Mouse (Mus musculus): ENCODE results near the gene Pakap. TPM values are rescaled to one million over a fixed set of nuclear protein-coding genes. Genes with fewer than 3 reads are reported as not detected.

Gene Pakap
- polyA plus RNA-seq, 1 experiment from 2014 or later: 12.7 TPM

GRCm38 (mm10) chr4:57901210-57901609 is 333.2 kb downstream of the Pakap start:
- Histone ChIP-seq H3K4me3 (ENCODE audit: low read depth, low read length) (no peak overlapping the region), H3K9me3 (replicated peaks; ENCODE audit: control insufficient read depth, low read length, poor library complexity, severe bottlenecking) (no peaks in the 10 kb centered on the region), H3K4me1 (ENCODE audit: control insufficient read depth, insufficient read depth, low read length) (no peaks in the 10 kb centered on the region), H3K27me3 (ENCODE audit: control insufficient read depth, insufficient read depth, low read depth, low read length) (no peaks in the 10 kb centered on the region), H3K4me2 (ENCODE audit: low read length) (no peak overlapping the region), H3K27ac (ENCODE audit: low read length) (no peak overlapping the region), H3K36me3 (ENCODE audit: control insufficient read depth, insufficient read depth, low read length) (no peaks in the 10 kb centered on the region), H3K9ac (ENCODE audit: low read depth, low read length) (no peak overlapping the region)
- WGBS: 15% methylated on average over 4 of the region's 4 CpGs
- no peak for ATAC-seq

GRCm38 (mm10) chr4:57902619-57903018 is 334.6 kb downstream of the Pakap start:
- H3K9me3 ChIP-seq (replicated peaks; ENCODE audit: control insufficient read depth, low read length, poor library complexity, severe bottlenecking): no peaks in the 10 kb centered on the region
- H3K27me3 ChIP-seq (ENCODE audit: control insufficient read depth, insufficient read depth, low read depth, low read length): no peaks in the 10 kb centered on the region
- no peaks in the 10 kb centered on the region for H3K4me1 ChIP-seq (ENCODE audit: control insufficient read depth, insufficient read depth, low read length)
- no peak overlapping the region for H3K27ac ChIP-seq (ENCODE audit: low read length)
- 88% methylated on average over 5 of the region's 5 CpGs for WGBS
- H3K4me2 ChIP-seq (ENCODE audit: low read length): no peak overlapping the region
- H3K9ac ChIP-seq (ENCODE audit: low read depth, low read length): no peak overlapping the region
- H3K4me3 ChIP-seq (ENCODE audit: low read depth, low read length): no peak overlapping the region
- no peaks in the 10 kb centered on the region for H3K36me3 ChIP-seq (ENCODE audit: control insufficient read depth, insufficient read depth, low read length)
- no peak for ATAC-seq

- H3K27me3 ChIP-seq (ENCODE audit: control insufficient read depth, insufficient read depth, low read depth, low read length): no peaks in the 10 kb centered on the region
- 11% methylated on average over 5 of the region's 5 CpGs for WGBS
- H3K27ac ChIP-seq (ENCODE audit: low read length): no peak overlapping the region
- no peak overlapping the region for H3K4me2 ChIP-seq (ENCODE audit: low read length)
- H3K9ac ChIP-seq (ENCODE audit: low read depth, low read length): no peak overlapping the region
- peak; percentile 57 for ATAC-seq
- H3K36me3 ChIP-seq (ENCODE audit: control insufficient read depth, insufficient read depth, low read length): no peaks in the 10 kb centered on the region
- H3K9me3 ChIP-seq (replicated peaks; ENCODE audit: control insufficient read depth, low read length, poor library complexity, severe bottlenecking): no peaks in the 10 kb centered on the region
- no peak overlapping the region for H3K4me3 ChIP-seq (ENCODE audit: low read depth, low read length)
- H3K4me1 ChIP-seq (ENCODE audit: control insufficient read depth, insufficient read depth, low read length): no peaks in the 10 kb centered on the region
These were observed 336.2 kb downstream of the Pakap start for GRCm38 (mm10) chr4:57904211-57904610.

- Histone ChIP-seq H3K4me2 (ENCODE audit: low read length) (no peak overlapping the region), H3K9ac (ENCODE audit: low read depth, low read length) (no peak overlapping the region), H3K9me3 (replicated peaks; ENCODE audit: control insufficient read depth, low read length, poor library complexity, severe bottlenecking) (no peaks in the 10 kb centered on the region), H3K27me3 (ENCODE audit: control insufficient read depth, insufficient read depth, low read depth, low read length) (no peaks in the 10 kb centered on the region), H3K4me3 (ENCODE audit: low read depth, low read length) (no peak overlapping the region), H3K4me1 (ENCODE audit: control insufficient read depth, insufficient read depth, low read length) (no peaks in the 10 kb centered on the region), H3K27ac (ENCODE audit: low read length) (no peak overlapping the region), H3K36me3 (ENCODE audit: control insufficient read depth, insufficient read depth, low read length) (no peaks in the 10 kb centered on the region)
- peak; percentile 69 for ATAC-seq
- 19% methylated on average over 9 of the region's 9 CpGs for WGBS
These were observed 336.7 kb downstream of the Pakap start for GRCm38 (mm10) chr4:57904638-57905037.

GRCm38 (mm10) chr4:57906708-57907107 is 338.7 kb downstream of the Pakap start:
- H3K9me3 ChIP-seq (replicated peaks; ENCODE audit: control insufficient read depth, low read length, poor library complexity, severe bottlenecking): no peaks in the 10 kb centered on the region
- H3K4me2 ChIP-seq (ENCODE audit: low read length): no peak overlapping the region
- H3K27ac ChIP-seq (ENCODE audit: low read length): no peak overlapping the region
- no peaks in the 10 kb centered on the region for H3K36me3 ChIP-seq (ENCODE audit: control insufficient read depth, insufficient read depth, low read length)
- H3K4me3 ChIP-seq (ENCODE audit: low read depth, low read length): no peak overlapping the region
- no peaks in the 10 kb centered on the region for H3K27me3 ChIP-seq (ENCODE audit: control insufficient read depth, insufficient read depth, low read depth, low read length)
- 13% methylated on average over 2 of the region's 2 CpGs for WGBS
- ATAC-seq: no peak
- H3K9ac ChIP-seq (ENCODE audit: low read depth, low read length): no peak overlapping the region
- H3K4me1 ChIP-seq (ENCODE audit: control insufficient read depth, insufficient read depth, low read length): no peaks in the 10 kb centered on the region

- Histone ChIP-seq H3K27me3 (ENCODE audit: control insufficient read depth, insufficient read depth, low read depth, low read length) (no peaks in the 10 kb centered on the region), H3K4me1 (ENCODE audit: control insufficient read depth, insufficient read depth, low read length) (no peaks in the 10 kb centered on the region), H3K27ac (ENCODE audit: low read length) (no peak overlapping the region), H3K4me2 (ENCODE audit: low read length) (no peak overlapping the region), H3K4me3 (ENCODE audit: low read depth, low read length) (no peak overlapping the region), H3K9me3 (replicated peaks; ENCODE audit: control insufficient read depth, low read length, poor library complexity, severe bottlenecking) (no peaks in the 10 kb centered on the region), H3K36me3 (ENCODE audit: control insufficient read depth, insufficient read depth, low read length) (no peaks in the 10 kb centered on the region), H3K9ac (ENCODE audit: low read depth, low read length) (no peak overlapping the region)
- 77% methylated on average over 6 of the region's 6 CpGs for WGBS
- ATAC-seq: no peak
These were observed 340.9 kb downstream of the Pakap start for GRCm38 (mm10) chr4:57908860-57909259.

- Histone ChIP-seq H3K4me3 (ENCODE audit: low read depth, low read length) (no peak overlapping the region), H3K9ac (ENCODE audit: low read depth, low read length) (no peak overlapping the region), H3K36me3 (ENCODE audit: control insufficient read depth, insufficient read depth, low read length) (no peaks in the 10 kb centered on the region), H3K4me1 (ENCODE audit: control insufficient read depth, insufficient read depth, low read length) (no peaks in the 10 kb centered on the region), H3K27ac (ENCODE audit: low read length) (no peak overlapping the region), H3K4me2 (ENCODE audit: low read length) (no peak overlapping the region), H3K9me3 (replicated peaks; ENCODE audit: control insufficient read depth, low read length, poor library complexity, severe bottlenecking) (no peaks in the 10 kb centered on the region), H3K27me3 (ENCODE audit: control insufficient read depth, insufficient read depth, low read depth, low read length) (no peaks in the 10 kb centered on the region)
- ATAC-seq: no peak
These were observed 345.0 kb downstream of the Pakap start for GRCm38 (mm10) chr4:57913021-57913420.

GRCm38 (mm10) chr4:57914193-57915190 is 346.5 kb downstream of the Pakap start:
- Histone ChIP-seq H3K4me1 (ENCODE audit: control insufficient read depth, insufficient read depth, low read length) (no peaks in the 10 kb centered on the region), H3K27ac (ENCODE audit: low read length) (no peak overlapping the region), H3K36me3 (ENCODE audit: control insufficient read depth, insufficient read depth, low read length) (no peaks in the 10 kb centered on the region), H3K27me3 (ENCODE audit: control insufficient read depth, insufficient read depth, low read depth, low read length) (no peaks in the 10 kb centered on the region), H3K9me3 (replicated peaks; ENCODE audit: control insufficient read depth, low read length, poor library complexity, severe bottlenecking) (no peaks in the 10 kb centered on the region), H3K4me3 (ENCODE audit: low read depth, low read length) (no peak overlapping the region), H3K9ac (ENCODE audit: low read depth, low read length) (no peak overlapping the region), H3K4me2 (ENCODE audit: low read length) (no peak overlapping the region)
- no peak for ATAC-seq
- 72% methylated on average over 10 of the region's 10 CpGs for WGBS

GRCm38 (mm10) chr4:57915216-57915965 is 347.4 kb downstream of the Pakap start:
- Histone ChIP-seq H3K27ac (ENCODE audit: low read length) (no peak overlapping the region), H3K36me3 (ENCODE audit: control insufficient read depth, insufficient read depth, low read length) (no peaks in the 10 kb centered on the region), H3K4me3 (ENCODE audit: low read depth, low read length) (no peak overlapping the region), H3K4me2 (ENCODE audit: low read length) (no peak overlapping the region), H3K27me3 (ENCODE audit: control insufficient read depth, insufficient read depth, low read depth, low read length) (no peaks in the 10 kb centered on the region), H3K9ac (ENCODE audit: low read depth, low read length) (no peak overlapping the region), H3K4me1 (ENCODE audit: control insufficient read depth, insufficient read depth, low read length) (no peaks in the 10 kb centered on the region), H3K9me3 (replicated peaks; ENCODE audit: control insufficient read depth, low read length, poor library complexity, severe bottlenecking) (no peaks in the 10 kb centered on the region)
- WGBS: 41% methylated on average over 17 of the region's 17 CpGs
- 0 out of 2 replicates have a peak, but pooled peaks have one; percentile 41 for ATAC-seq
